Mouse (Mus musculus) hindbrain, embryonic 11.5 days (tissue): ENCODE results near the gene Stradb. TPM values are rescaled to one million over a fixed set of nuclear protein-coding genes. Genes with fewer than 3 reads are reported as not detected.

Experiments used
- ATAC-seq: fragments of 200-750 bp; cut with Nextera tagmentation; 2 replicates; pipeline ENCODE4 v1.8.0; 2017; ENCODE audit warnings: mild to moderate bottlenecking, moderate TSS enrichment, moderate library complexity; ENCODE audit not compliant: low FRiP score
- DNase-seq: peaks from one replicate; pipeline ENCODE4 v3.0.0-alpha.2; 2015; ENCODE audit warnings: low spot score
- H3K27ac ChIP-seq: fragments of 300-500 bp; sonication (generic); 2 replicates; pipeline ENCODE4 v1.5.1; 2014; ENCODE audit warnings: mild to moderate bottlenecking, low read depth, low read length
- H3K27me3 ChIP-seq: fragments of 300-500 bp; sonication (generic); 2 replicates; pipeline ENCODE4 v1.6.1; 2014; ENCODE audit warnings: mild to moderate bottlenecking, low read length, moderate library complexity, mixed read lengths; ENCODE audit not compliant: control insufficient read depth, insufficient read depth
- H3K36me3 ChIP-seq: fragments of 300-500 bp; sonication (generic); 2 replicates; pipeline ENCODE4 v1.6.1; 2014; ENCODE audit warnings: mild to moderate bottlenecking, low read length, moderate library complexity, mixed read lengths; ENCODE audit not compliant: control insufficient read depth, insufficient read depth
- H3K4me1 ChIP-seq: fragments of 300-500 bp; sonication (generic); replicated peaks from 2 replicates; pipeline ENCODE4 v1.6.1; 2014; ENCODE audit warnings: low read length, mixed read lengths; ENCODE audit not compliant: control insufficient read depth, insufficient read depth
- H3K4me2 ChIP-seq: fragments of 300-500 bp; sonication (generic); replicated peaks from 2 replicates; pipeline ENCODE4 v1.6.1; 2014; ENCODE audit warnings: mild to moderate bottlenecking, low read depth, low read length
- H3K4me3 ChIP-seq: fragments of 300-500 bp; sonication (generic); 2 replicates; pipeline ENCODE4 v1.5.1; 2014; ENCODE audit warnings: low read depth, low read length
- H3K9ac ChIP-seq: fragments of 300-500 bp; sonication (generic); 2 replicates; pipeline ENCODE4 v1.6.1; 2014; ENCODE audit warnings: low read depth, low read length
- H3K9me3 ChIP-seq: fragments of 300-500 bp; sonication (generic); 2 replicates; pipeline ENCODE4 v1.6.1; 2016; ENCODE audit warnings: low read length; ENCODE audit not compliant: control insufficient read depth
- WGBS: fragments of 180-500 bp; shearing (Covaris S2); extraction: QIAGEN DNeasy Blood & Tissue Kit; methylation state at CpG from one replicate; pipeline ENCODE4 v1.1.7; 2014; 5-methylcytosine and 5-hydroxymethylcytosine counted together
- polyA plus RNA-seq: library from polyadenylated mRNA; unstranded; fragments of >200 nt; fragmentation: Nextera tagmentation; extraction: Ambion mirVana; gene quantifications from 2 replicates; pipeline ENCODE4 v1.2.1, GENCODE M21; 2014

Gene Stradb
- polyA plus RNA-seq, 1 experiment from 2014 or later, result 41.7 TPM

DNA sequence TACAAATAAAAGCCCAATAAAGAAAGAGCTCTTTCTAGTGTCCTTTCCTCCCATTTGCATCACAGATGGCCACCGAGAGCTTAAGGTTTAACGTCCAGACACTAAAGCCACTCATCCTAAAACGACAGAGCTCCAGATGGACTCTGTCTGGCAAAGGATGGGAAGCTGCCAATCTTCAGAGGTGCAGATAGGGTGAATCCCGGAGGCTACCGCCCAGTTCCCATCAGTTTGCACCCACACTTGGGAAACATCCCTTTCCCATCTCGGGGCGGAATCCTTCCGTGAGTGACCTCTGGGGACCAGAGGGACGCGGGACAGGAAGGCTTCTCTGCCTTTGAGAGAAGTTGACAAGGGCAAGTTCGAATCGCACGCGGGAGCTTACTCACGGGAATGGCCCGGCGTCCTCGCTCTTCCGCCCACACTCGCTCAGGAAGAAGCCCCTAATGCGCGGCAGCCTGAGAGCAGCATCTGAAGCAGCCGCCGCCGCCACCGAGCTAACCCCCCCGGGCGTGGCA is 414 bp upstream of the Stradb start:
- Histone ChIP-seq H3K27me3 (no peaks in the 10 kb centered on the region), H3K9me3 (no peaks in the 10 kb centered on the region), H3K4me3 (peak overlapping the region; percentile 87), H3K27ac (peak overlapping the region; percentile 9), H3K4me1 (no peaks in the 10 kb centered on the region; the same call in none of the 2 replicates), H3K4me2 (peak overlapping the region; percentile 57), H3K36me3 (no peaks in the 10 kb centered on the region), H3K9ac (peak overlapping the region; percentile 90)
- no peak; the same call in 1 of the 2 replicates for ATAC-seq
- DNase-seq, result no peak
- under 1% methylated on average over 28 of the region's 28 CpGs for WGBS

GRCm38 (mm10) chr1:58982276-58982675 is 9.0 kb downstream of the Stradb start:
- H3K4me3 ChIP-seq, result no peak overlapping the region
- no peaks in the 10 kb centered on the region for H3K4me1 ChIP-seq
- H3K27ac ChIP-seq, result no peak overlapping the region
- no peak overlapping the region for H3K4me2 ChIP-seq
- H3K9me3 ChIP-seq, result no peaks in the 10 kb centered on the region
- H3K9ac ChIP-seq, result no peak overlapping the region
- WGBS, result 88% methylated on average over 3 of the region's 3 CpGs
- ATAC-seq, result no peak
- H3K36me3 ChIP-seq, result no peaks in the 10 kb centered on the region
- no peak for DNase-seq
- H3K27me3 ChIP-seq, result no peaks in the 10 kb centered on the region

GRCm38 (mm10) chr1:58984586-58984985 is 11.3 kb downstream of the Stradb start:
- no peak overlapping the region for H3K4me2 ChIP-seq
- no peak overlapping the region for H3K27ac ChIP-seq
- H3K27me3 ChIP-seq, result no peaks in the 10 kb centered on the region
- no peaks in the 10 kb centered on the region for H3K9me3 ChIP-seq
- DNase-seq, result no peak
- no peak for ATAC-seq
- 90% methylated on average over 5 of the region's 5 CpGs for WGBS
- no peaks in the 10 kb centered on the region for H3K4me1 ChIP-seq
- no peak overlapping the region for H3K9ac ChIP-seq
- H3K4me3 ChIP-seq, result no peak overlapping the region
- H3K36me3 ChIP-seq, result no peaks in the 10 kb centered on the region

DNA sequence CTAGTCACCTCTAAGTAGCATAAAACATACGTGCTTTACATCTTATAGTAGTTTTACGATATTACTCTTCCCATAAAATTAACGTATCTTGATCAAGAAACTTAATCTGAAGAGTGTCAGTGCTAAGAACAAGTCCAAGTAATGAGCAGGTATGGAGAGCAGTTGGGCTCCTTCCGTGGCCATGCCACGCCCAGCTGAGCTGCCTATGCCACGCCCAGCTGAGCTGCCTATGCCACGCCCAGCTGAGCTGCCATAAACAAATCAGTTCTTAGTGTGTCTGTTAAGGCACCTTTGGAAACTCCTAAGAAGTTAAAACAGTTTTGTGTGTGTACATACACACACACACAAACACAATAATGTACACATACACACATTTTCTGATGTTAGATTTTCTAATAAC is 19.8 kb downstream of the Stradb start:
- Histone ChIP-seq H3K36me3 (no peaks in the 10 kb centered on the region), H3K4me3 (no peak overlapping the region), H3K4me1 (no peaks in the 10 kb centered on the region), H3K9me3 (no peaks in the 10 kb centered on the region), H3K4me2 (no peak overlapping the region), H3K27me3 (no peaks in the 10 kb centered on the region), H3K9ac (no peak overlapping the region), H3K27ac (no peak overlapping the region)
- DNase-seq (no peak), ATAC-seq (no peak)
- 87% methylated on average over 7 of the region's 7 CpGs for WGBS

- no peaks in the 10 kb centered on the region for H3K27me3 ChIP-seq
These were observed 20.4 kb downstream of the Stradb start for GRCm38 (mm10) chr1:58993723-58994122.

DNA sequence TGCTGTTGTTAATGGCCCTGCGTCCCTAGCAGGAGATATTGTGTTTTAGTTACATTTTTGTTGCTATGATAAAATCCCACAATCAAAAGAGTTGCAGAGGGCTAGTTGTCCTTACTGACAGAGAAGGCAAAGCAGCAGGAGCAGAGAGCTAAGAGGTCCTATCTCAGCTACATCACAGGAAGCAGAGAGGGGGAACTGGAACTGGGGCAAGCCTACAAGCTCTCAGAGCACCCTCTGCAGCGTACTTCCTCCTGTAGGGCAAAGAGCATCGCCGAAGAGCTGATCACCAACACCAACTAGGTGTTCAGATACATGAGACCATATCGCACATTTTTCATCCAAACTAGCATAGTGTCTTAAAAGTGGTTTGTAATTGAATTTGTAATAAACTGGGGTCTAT is 22.0 kb downstream of the Stradb start:
- Histone ChIP-seq H3K9ac (no peak overlapping the region), H3K4me2 (no peak overlapping the region), H3K9me3 (no peaks in the 10 kb centered on the region), H3K27me3 (no peaks in the 10 kb centered on the region), H3K4me1 (no peaks in the 10 kb centered on the region), H3K27ac (no peak overlapping the region), H3K4me3 (no peak overlapping the region), H3K36me3 (no peaks in the 10 kb centered on the region)
- ATAC-seq (no peak), DNase-seq (no peak)
- WGBS, result 90% methylated on average over 5 of the region's 5 CpGs

More at GRCm38 (mm10) chr1:58993723-58994122, 20.4 kb downstream of the Stradb start:
- Histone ChIP-seq H3K4me3 (no peak overlapping the region), H3K4me1 (no peaks in the 10 kb centered on the region), H3K36me3 (no peaks in the 10 kb centered on the region), H3K27ac (no peak overlapping the region), H3K9me3 (no peaks in the 10 kb centered on the region), H3K4me2 (no peak overlapping the region), H3K9ac (no peak overlapping the region)
- ATAC-seq (no peak), DNase-seq (no peak)
- 40% methylated on average over 1 of the region's 1 CpGs for WGBS

GRCm38 (mm10) chr1:59009250-59009649 is 35.9 kb downstream of the Stradb start:
- DNase-seq, result peak; percentile 6
- ATAC-seq, result no peak
- 42% methylated on average over 4 of the region's 4 CpGs for WGBS

GRCm38 (mm10) chr1:59021556-59021955 is 48.2 kb downstream of the Stradb start:
- Histone ChIP-seq H3K27me3 (no peaks in the 10 kb centered on the region), H3K9me3 (no peaks in the 10 kb centered on the region), H3K4me2 (no peak overlapping the region), H3K4me1 (no peaks in the 10 kb centered on the region), H3K36me3 (no peaks in the 10 kb centered on the region), H3K4me3 (no peak overlapping the region), H3K9ac (no peak overlapping the region), H3K27ac (no peak overlapping the region)
- no peak for ATAC-seq
- no peak for DNase-seq
- whole genome bisulfite sequencing, result 86% methylated on average over 3 of the region's 3 CpGs

More at GRCm38 (mm10) chr1:59009250-59009649, 35.9 kb downstream of the Stradb start:
- no peaks in the 10 kb centered on the region for H3K9me3 ChIP-seq
- no peak overlapping the region for H3K9ac ChIP-seq
- no peaks in the 10 kb centered on the region for H3K4me1 ChIP-seq
- no peak overlapping the region for H3K4me3 ChIP-seq
- H3K4me2 ChIP-seq, result no peak overlapping the region
- no peak overlapping the region for H3K27ac ChIP-seq
- H3K27me3 ChIP-seq, result no peaks in the 10 kb centered on the region
- H3K36me3 ChIP-seq, result no peaks in the 10 kb centered on the region

GRCm38 (mm10) chr1:59037723-59038122 is 64.4 kb downstream of the Stradb start:
- no peaks in the 10 kb centered on the region for H3K27me3 ChIP-seq
- H3K27ac ChIP-seq, result no peak overlapping the region
- WGBS, result 82% methylated on average over 5 of the region's 5 CpGs
- H3K9ac ChIP-seq, result no peak overlapping the region
- no peaks in the 10 kb centered on the region for H3K9me3 ChIP-seq
- no peak for ATAC-seq
- no peak for DNase-seq
- no peak overlapping the region for H3K4me3 ChIP-seq
- no peaks in the 10 kb centered on the region for H3K36me3 ChIP-seq
- H3K4me1 ChIP-seq, result no peaks in the 10 kb centered on the region
- no peak overlapping the region for H3K4me2 ChIP-seq
